Mouse (Mus musculus) E14TG2a.4 (cell line): Measurements from ENCODE around the gene Smim5.

ENCODE experiments used
- CTCF ChIP-seq: conservative IDR thresholded peaks from 2 replicates; pipeline ENCODE4 v1.5.1; 2014; ENCODE audit warnings: low read length
- POU5F1 ChIP-seq: IDR thresholded peaks from 2 replicates; pipeline ENCODE4 v1.6.1; 2014; ENCODE audit warnings: low read length, borderline replicate concordance

GRCm38 (mm10) chr11:115919073-115919472, 19.3 kb downstream of the Smim5 start:
- TF ChIP-seq CTCF (no peak), POU5F1 (no peak)
